Mouse (Mus musculus): ENCODE results near the gene Lsm14b. TPM values are rescaled to one million over a fixed set of nuclear protein-coding genes. Genes with fewer than 3 reads are reported as not detected.

Gene Lsm14b
- polyA plus RNA-seq, 1 experiment from 2014 or later, result 3.2 TPM

DNA sequence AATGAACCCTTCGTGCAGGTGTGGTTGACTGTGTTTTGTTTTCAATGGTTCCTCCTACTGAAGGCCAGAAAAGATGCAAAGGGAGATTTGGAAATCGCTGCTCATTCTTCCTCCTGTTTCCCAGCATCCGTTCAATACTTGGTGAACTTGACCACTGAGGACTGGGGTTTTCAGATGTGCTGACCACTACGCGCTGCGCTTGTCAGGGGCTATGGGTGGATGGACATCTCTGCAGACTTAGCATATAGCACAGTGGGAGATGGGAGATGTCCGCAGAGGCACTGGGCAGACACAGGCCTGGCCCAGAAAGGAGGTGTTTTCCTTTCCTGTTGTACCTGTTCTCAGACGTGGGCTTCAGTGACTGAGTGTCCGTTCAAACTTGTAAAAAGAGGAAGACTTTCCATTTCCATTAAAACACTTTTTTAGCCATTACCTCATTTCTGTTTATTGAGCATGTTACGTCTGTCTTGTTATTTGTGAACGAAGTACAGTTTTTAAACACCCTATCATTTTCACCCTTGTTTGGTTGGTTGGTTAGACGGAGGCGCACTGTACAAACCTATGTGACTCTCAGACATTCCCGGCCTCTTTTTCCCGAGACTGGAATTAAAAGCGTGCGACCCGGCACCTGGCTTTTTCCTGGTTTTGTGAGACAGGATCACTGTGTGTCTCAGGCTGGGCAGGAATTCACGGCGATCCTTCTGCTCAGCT lies 45.1 kb downstream of the Lsm14b start:
- Histone ChIP-seq H3K36me3 (ENCODE audit: control insufficient read depth, insufficient read depth) (peaks cover 9% of the 10 kb centered on the region; the same call in 1 of the 2 replicates), H3K4me2 (replicated peaks; ENCODE audit: low read depth) (peak overlapping the region; percentile 84), H3K9ac (ENCODE audit: low read depth, low read length) (peak overlapping the region; percentile 53), H3K9me3 (ENCODE audit: control insufficient read depth) (no peaks in the 10 kb centered on the region), H3K4me3 (ENCODE audit: low read depth, low read length) (peak overlapping the region; percentile 63), H3K4me1 (replicated peaks; ENCODE audit: control insufficient read depth, insufficient read depth, low read length) (peaks cover 4% of the 10 kb centered on the region), H3K27ac (ENCODE audit: low read depth, low read length) (peak overlapping the region; percentile 82), H3K27me3 (replicated peaks; ENCODE audit: control insufficient read depth, insufficient read depth, low read length) (no peaks in the 10 kb centered on the region)
- no peak for TF ChIP-seq CTCF (IDR thresholded peaks at IDR 0.05; ENCODE audit: low read depth)
- 31% methylated on average over 20 of the region's 20 CpGs for WGBS
- ATAC-seq, result peak; percentile 46

DNA sequence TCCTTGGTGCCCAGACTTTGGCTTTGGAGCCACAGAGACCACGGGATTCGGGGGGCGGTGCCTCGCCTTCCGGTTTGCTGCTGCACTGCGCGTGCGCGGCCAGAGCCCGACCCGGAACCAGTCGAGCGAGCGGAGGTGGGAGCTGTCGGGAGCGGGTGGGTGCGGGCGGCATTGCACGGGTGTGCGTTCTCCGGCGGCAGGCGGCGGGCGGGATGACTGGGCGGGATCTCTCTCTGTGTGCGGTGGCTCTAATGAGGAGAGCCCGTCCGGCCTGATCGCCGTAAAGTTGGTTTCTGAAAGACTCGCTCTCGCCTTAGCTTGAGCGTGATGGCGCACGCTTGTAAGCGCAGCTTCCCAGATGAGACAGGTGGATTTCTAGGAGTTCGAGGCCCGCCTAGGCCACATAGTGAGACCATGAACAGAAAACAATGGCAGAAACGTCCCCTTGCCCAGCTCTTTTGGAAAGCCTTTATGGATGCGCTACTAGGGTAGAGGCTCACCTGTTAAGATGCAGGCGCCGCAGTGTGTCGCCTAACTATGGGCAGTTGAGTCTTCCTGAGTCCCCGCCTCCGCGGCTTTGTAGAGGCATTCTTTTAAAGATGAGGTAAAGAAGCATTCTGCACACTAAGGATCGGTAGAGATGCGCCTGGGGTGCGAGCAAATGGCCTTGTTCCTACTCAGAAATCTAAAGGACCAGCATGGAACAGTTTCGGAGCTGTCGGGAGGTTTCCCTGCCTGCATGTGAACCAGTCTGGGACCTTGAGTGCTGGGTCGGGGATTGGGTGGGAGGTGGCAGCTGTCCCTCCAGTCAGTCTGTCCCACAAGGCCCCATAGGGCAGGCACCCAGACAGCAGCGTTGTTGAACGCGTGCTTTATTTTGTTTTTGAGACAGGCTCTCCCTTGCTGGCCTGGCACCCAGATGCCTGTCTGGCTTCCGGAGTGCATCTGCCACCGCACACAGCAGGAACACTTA lies 46.0 kb downstream of the Lsm14b start, which contains the start of gene Mtg2:
Gene Mtg2, plus strand, starts transcription at position 108 of the 973 bp plus-strand sequence.
- 6% methylated on average over 58 of the region's 58 CpGs for WGBS
- no peak; the same call in none of the 2 replicates for TF ChIP-seq CTCF (IDR thresholded peaks at IDR 0.05; ENCODE audit: low read depth)
- peak within 1 kb of the TSS; percentile 53 for H3K9ac ChIP-seq (ENCODE audit: low read depth, low read length)
- H3K27ac ChIP-seq (ENCODE audit: low read depth, low read length), result peak within 1 kb of the TSS; percentile 82
- peak within 1 kb of the TSS; percentile 84 for H3K4me2 ChIP-seq (replicated peaks; ENCODE audit: low read depth)
- H3K36me3 ChIP-seq (ENCODE audit: control insufficient read depth, insufficient read depth), result peaks cover 9% of the 10 kb centered on the region; the same call in 1 of the 2 replicates
- peak within 1 kb of the TSS; percentile 63 for H3K4me3 ChIP-seq (ENCODE audit: low read depth, low read length)
- ATAC-seq, result peak; percentile 95
- H3K4me1 ChIP-seq (replicated peaks; ENCODE audit: control insufficient read depth, insufficient read depth, low read length), result peaks cover 4% of the 10 kb centered on the region
- H3K27me3 ChIP-seq (replicated peaks; ENCODE audit: control insufficient read depth, insufficient read depth, low read length), result no peaks in the 10 kb centered on the region
- H3K9me3 ChIP-seq (ENCODE audit: control insufficient read depth), result no peaks in the 10 kb centered on the region

DNA sequence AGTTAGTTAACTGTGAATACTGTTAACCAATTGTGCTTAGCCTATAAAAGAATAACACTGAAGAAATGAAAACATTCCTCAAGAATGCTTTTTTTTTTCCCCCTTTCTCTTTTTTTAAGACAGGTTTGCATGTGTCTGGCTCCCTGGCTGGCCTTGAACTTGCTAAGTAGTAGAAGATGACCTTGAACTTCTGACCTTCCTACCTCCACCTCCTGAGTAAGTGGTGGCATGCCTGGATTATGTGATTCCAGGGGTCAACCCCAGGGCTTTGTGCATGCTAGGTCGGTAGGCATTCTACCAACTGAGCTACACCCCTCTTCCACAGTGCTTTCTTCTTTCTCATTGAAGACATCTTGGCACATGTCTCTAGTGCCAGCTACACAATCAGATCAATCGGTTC lies 46.9 kb downstream of the Lsm14b start:
- Histone ChIP-seq H3K9me3 (ENCODE audit: control insufficient read depth) (no peaks in the 10 kb centered on the region), H3K36me3 (ENCODE audit: control insufficient read depth, insufficient read depth) (peaks cover 9% of the 10 kb centered on the region; the same call in 1 of the 2 replicates), H3K4me2 (replicated peaks; ENCODE audit: low read depth) (no peak overlapping the region), H3K27me3 (replicated peaks; ENCODE audit: control insufficient read depth, insufficient read depth, low read length) (no peaks in the 10 kb centered on the region), H3K9ac (ENCODE audit: low read depth, low read length) (no peak overlapping the region), H3K4me3 (ENCODE audit: low read depth, low read length) (no peak overlapping the region), H3K4me1 (replicated peaks; ENCODE audit: control insufficient read depth, insufficient read depth, low read length) (peaks cover 4% of the 10 kb centered on the region), H3K27ac (ENCODE audit: low read depth, low read length) (no peak overlapping the region)
- no peak for ATAC-seq
- WGBS, result 64% methylated on average over 2 of the region's 2 CpGs
- no peak for TF ChIP-seq CTCF (IDR thresholded peaks at IDR 0.05; ENCODE audit: low read depth)

DNA sequence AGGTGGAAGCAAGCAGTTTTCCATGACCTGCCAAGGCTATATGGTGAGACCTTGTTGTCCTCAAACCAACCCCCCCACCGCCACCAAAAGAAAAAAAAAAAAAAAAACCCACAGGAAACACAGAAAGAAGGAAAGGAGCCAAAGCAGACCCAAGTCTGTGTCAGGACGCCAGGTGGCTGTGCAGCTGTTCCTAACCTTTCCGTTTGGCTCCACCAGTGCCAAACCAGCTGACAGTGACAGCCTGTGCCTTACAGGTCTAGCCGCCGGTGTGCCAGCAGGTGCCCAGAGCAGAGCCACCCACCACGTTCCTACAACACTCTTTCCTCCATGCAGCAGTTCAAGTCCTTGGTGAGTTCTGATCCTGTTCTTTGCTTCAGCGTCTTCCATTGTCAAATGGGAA lies 48.1 kb downstream of the Lsm14b start:
- no peak for ATAC-seq
- H3K27ac ChIP-seq (ENCODE audit: low read depth, low read length), result no peak overlapping the region
- no peak overlapping the region for H3K4me2 ChIP-seq (replicated peaks; ENCODE audit: low read depth)
- H3K9ac ChIP-seq (ENCODE audit: low read depth, low read length), result no peak overlapping the region
- no peaks in the 10 kb centered on the region for H3K9me3 ChIP-seq (ENCODE audit: control insufficient read depth)
- H3K4me1 ChIP-seq (replicated peaks; ENCODE audit: control insufficient read depth, insufficient read depth, low read length), result peaks cover 4% of the 10 kb centered on the region
- peaks cover 17% of the 10 kb centered on the region; the same call in 1 of the 2 replicates for H3K36me3 ChIP-seq (ENCODE audit: control insufficient read depth, insufficient read depth)
- no peak overlapping the region for H3K4me3 ChIP-seq (ENCODE audit: low read depth, low read length)
- 92% methylated on average over 7 of the region's 7 CpGs for WGBS
- H3K27me3 ChIP-seq (replicated peaks; ENCODE audit: control insufficient read depth, insufficient read depth, low read length), result no peaks in the 10 kb centered on the region
- TF ChIP-seq CTCF (IDR thresholded peaks at IDR 0.05; ENCODE audit: low read depth), result no peak

DNA sequence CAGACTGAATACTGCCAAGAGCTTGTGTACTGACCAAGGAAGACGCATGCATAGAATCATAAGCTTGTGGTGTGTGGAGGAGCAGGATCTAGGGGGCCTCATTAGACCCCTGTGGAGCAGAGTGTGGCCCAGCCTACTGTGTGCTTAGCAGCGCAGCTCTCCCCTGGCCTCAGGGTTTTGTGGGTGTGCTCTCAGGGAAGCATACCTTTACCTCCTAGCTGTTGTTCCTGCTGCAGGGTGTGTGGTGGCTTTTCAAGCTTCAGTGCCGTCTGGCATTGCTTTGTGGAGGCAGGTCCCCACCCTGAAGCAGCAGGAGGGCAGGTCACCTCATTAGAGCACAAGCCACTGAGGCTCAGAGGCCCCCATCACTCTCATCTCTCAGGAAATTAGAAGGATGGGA lies 52.8 kb downstream of the Lsm14b start:
- H3K36me3 ChIP-seq (ENCODE audit: control insufficient read depth, insufficient read depth), result peaks cover 28% of the 10 kb centered on the region; the same call in 1 of the 2 replicates
- H3K4me3 ChIP-seq (ENCODE audit: low read depth, low read length), result no peak overlapping the region
- H3K9ac ChIP-seq (ENCODE audit: low read depth, low read length), result no peak overlapping the region
- no peak for TF ChIP-seq CTCF (IDR thresholded peaks at IDR 0.05; ENCODE audit: low read depth)
- WGBS, result 76% methylated on average over 3 of the region's 3 CpGs
- H3K4me1 ChIP-seq (replicated peaks; ENCODE audit: control insufficient read depth, insufficient read depth, low read length), result no peaks in the 10 kb centered on the region
- no peak overlapping the region for H3K27ac ChIP-seq (ENCODE audit: low read depth, low read length)
- H3K27me3 ChIP-seq (replicated peaks; ENCODE audit: control insufficient read depth, insufficient read depth, low read length), result no peaks in the 10 kb centered on the region
- H3K9me3 ChIP-seq (ENCODE audit: control insufficient read depth), result no peaks in the 10 kb centered on the region
- ATAC-seq, result no peak
- H3K4me2 ChIP-seq (replicated peaks; ENCODE audit: low read depth), result no peak overlapping the region

DNA sequence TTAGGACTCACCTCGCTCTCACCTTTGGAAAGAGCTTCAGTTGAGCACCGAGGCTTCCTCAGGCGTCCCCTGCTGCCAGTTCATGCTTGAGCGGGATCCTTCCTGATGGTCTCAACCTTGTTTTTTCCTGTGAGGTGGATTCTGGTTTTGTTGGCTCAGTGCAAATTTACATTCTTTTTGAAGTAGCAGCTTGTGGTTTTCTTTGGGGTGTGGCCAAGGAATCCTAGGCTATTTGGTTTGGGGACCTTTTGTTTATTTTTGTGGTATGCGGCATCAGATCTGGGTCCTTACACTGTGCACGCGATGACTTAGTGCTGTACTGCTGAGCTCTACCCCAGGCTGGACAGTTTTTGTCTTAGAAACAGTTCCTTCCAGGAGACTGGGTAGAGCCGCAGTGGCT lies 55.9 kb downstream of the Lsm14b start:
- no peak for TF ChIP-seq CTCF (IDR thresholded peaks at IDR 0.05; ENCODE audit: low read depth)
- Histone ChIP-seq H3K36me3 (ENCODE audit: control insufficient read depth, insufficient read depth) (peaks cover 31% of the 10 kb centered on the region), H3K9ac (ENCODE audit: low read depth, low read length) (no peak overlapping the region), H3K4me1 (replicated peaks; ENCODE audit: control insufficient read depth, insufficient read depth, low read length) (no peaks in the 10 kb centered on the region), H3K4me2 (replicated peaks; ENCODE audit: low read depth) (no peak overlapping the region), H3K27ac (ENCODE audit: low read depth, low read length) (no peak overlapping the region), H3K27me3 (replicated peaks; ENCODE audit: control insufficient read depth, insufficient read depth, low read length) (no peaks in the 10 kb centered on the region), H3K9me3 (ENCODE audit: control insufficient read depth) (no peaks in the 10 kb centered on the region), H3K4me3 (ENCODE audit: low read depth, low read length) (no peak overlapping the region)
- 73% methylated on average over 8 of the region's 8 CpGs for WGBS
- ATAC-seq, result no peak
